Mouse (Mus musculus) T-helper 17 cell (primary cell): ENCODE results near the gene Noa1.

Experiments used
- in situ Hi-C, 2 experiments: fragments of 300-600 bp; cut with MboI, MseI; formaldehyde crosslinking; loops; 1 replicate in 1 of 2; 2 replicates in 1 of 2; pipeline ENCODE4 v1.15.1; 2025; ENCODE audit warnings: high pct_unique_total_duplicates in 2 of 2

Noa1 gene

DNA sequence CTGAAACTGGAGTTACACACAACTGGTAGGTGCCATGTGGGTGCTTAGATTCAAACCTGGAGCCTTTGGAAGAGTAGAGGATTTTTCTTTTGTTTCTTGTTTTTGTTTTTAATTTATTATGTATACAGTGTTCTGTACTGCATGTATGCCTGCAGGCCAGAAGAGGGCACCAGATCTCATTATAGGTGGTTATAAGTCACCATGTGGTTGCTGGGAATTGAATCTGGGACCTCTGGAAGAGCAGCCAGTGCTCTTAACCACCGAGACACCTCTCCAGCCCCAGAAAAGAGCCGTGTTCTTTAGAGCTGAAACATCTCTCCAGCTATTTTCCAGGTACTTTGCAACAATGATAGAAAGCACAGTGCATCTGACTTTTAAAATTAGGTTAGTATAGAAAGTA lies 19.3 kb downstream of the Noa1 start:
- in situ Hi-C loops = no loop called here

DNA sequence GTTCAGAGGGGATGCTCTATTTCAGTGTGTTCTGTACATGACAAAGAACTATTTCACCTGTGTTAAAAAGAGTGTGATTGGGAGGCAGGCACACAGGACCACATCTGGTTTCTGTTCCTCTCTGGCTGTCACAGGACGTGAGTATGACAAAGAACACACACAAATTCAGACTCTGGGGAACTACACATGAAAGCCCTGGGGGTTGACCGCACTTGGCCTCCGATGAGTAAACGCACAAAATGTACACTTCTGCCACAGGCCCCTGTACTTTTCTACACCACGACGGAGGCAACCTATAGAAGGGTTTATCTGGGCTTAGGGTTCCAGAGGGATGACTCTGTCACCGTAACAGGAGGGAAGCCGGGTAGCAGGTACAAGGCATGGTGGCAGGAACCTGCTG lies 20.2 kb downstream of the Noa1 start:
- in situ Hi-C loops = no loop called here

DNA sequence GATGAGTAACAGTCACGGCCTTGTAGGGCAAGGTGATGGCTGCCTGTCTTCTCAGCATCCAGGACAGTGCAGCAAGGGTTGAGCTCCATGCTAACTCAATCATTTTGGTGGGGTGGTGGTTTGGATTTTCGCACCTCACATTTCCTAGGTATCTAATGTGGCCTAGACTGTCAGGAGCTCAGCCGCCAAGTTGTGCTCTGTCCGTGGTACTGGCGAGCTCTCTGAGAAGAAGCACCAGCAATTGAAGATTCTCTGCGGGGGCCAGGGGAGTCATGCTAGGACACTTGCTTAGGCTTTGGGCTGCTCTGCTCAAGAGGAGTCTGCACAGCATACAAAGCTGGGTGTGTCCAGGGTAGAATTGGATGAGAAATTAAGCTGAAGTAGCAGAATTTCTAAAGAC lies 22.0 kb downstream of the Noa1 start:
- in situ Hi-C loops = no loop called here

DNA sequence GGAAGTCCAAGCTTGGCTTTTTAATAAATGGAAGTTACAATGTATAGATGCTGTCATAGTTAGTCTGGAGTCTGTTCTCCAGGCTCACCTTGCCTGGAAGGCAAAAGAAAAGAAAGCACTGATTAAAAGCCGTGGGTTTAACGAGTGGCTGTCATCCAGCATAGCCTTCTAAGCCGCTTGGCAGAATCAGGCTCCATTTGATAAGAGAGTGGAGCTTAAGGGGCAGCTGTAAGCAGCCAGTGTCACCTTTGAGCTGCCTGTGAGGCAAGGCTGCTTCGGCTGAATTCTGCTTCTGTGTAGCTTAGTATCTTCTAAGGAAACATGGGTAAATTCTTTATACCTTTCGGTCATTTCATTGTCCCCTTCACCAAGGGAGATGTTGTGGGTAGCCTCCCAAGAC lies 23.0 kb downstream of the Noa1 start:
- in situ Hi-C loops = no loop called here

DNA sequence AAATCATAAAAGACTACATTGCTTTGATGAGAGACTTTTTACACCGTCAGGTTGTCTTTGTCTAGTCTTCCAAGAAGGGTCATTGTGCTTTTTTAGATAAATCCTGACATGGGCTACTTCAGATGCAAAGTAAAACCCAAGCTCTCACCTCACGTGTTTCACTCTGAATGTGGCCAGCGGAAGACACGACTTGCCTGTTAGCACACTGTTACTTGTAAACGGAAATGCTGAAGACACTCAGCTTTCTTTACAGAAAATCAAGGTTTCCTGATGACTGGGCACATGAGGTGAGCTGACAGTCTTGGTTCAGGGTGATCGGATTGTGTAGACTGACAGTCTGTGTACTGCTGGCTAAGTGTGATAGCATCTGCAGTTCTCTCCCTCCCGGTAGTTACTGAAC lies 24.2 kb downstream of the Noa1 start:
- in situ Hi-C loops = no loop called here

DNA sequence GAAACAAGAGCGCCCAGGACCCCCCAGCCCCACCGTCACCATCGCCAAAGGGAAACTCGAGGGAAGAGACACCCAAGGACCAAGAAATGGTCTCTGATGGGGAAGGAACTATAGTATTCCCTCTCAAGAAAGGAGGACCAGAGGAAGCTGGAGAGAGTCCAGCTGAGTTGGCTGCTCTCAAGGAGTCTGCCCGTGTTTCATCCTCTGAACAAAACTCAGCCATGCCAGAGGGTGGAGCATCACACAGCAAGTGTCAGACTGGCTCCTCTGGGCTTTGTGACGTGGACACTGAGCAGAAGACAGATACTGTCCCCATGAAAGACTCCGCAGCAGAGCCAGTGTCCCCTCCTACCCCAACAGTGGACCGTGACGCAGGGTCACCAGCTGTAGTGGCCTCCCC lies 27.6 kb downstream of the Noa1 start:
- in situ Hi-C loops = no loop called here

DNA sequence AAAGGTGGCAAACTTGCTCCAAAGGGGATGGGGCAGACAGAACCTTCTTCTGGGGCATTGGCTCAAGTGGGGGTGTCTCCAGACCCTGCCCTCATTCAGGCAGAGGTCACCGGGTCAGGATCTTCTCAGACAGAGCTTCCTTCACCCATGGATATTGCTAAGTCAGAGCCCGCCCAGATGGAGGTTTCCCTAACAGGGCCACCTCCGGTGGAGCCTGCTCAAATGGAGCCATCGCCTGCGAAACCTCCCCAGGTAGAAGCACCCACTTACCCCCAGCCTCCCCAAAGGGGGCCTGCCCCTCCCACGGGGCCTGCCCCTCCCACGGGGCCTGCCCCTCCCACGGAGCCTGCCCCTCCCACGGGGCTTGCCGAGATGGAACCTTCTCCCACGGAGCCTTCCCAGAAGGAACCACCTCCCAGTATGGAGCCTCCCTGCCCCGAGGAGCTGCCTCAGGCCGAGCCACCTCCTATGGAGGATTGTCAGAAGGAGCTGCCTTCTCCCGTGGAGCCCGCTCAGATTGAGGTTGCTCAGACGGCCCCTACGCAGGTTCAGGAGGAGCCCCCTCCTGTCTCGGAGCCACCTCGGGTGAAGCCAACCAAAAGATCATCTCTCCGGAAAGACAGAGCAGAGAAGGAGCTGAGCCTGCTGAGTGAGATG lies 28.2 kb downstream of the Noa1 start:
- in situ Hi-C loops = no loop called here

DNA sequence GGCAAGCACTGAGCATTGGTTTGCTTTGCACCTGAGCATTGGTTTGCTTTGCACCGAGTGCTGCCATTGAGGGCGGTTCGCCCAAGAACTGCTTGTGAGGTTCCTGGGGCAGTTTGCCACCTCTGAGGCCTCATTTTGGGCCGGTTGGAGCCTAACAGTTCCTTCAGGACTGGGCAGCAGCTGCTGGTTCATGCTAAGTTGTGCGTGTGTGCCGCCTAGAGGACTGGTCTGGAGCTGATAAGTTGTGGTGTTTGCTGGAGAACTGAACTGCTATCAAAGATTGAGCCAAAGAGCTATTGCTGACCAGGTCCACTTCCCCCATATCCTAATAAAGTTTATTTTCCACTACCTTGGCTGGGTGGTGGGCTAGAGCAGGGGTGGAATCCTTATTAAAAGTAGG lies 32.7 kb downstream of the Noa1 start:
- in situ Hi-C loops = no loop called here

DNA sequence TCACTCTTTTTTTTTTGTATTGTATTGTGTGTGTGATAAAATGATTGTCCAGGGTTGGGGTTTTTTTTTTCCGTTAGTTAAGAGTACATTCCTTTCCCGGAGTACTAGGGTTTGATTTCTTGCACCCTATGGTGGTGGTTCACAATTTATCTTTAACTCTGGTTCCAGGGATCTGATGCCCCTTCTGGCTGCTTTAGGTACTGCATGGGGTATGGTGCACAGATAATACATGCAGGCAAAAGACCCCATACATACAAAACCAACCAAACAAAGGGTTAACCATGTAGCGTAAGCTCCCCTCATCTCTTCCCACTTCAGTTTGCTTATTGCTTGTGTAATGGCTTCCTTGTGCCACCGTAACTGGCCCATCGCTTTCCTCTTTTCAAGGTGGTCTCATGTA lies 33.9 kb downstream of the Noa1 start:
- in situ Hi-C loops = no loop called here

DNA sequence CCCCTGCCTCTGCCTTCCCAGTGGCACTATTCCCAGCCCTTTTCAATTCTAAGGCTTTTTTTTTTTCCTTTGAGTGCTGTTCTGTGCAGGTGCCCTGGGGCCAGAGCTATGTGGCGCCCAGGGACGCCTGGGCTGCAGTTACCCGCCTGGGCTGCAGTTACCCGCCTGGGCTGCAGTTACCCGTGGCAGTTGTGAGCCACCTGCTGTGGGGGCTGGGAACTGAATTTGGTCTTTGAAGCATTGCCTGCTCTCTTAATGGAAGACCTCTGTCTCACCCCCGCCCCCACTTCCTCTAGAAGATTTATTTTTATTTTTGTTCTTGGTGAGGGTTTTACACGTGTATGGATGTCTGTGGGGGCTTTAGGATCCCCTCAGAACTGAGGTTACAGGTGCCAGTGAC lies 36.7 kb downstream of the Noa1 start:
- in situ Hi-C loops = no loop called here

DNA sequence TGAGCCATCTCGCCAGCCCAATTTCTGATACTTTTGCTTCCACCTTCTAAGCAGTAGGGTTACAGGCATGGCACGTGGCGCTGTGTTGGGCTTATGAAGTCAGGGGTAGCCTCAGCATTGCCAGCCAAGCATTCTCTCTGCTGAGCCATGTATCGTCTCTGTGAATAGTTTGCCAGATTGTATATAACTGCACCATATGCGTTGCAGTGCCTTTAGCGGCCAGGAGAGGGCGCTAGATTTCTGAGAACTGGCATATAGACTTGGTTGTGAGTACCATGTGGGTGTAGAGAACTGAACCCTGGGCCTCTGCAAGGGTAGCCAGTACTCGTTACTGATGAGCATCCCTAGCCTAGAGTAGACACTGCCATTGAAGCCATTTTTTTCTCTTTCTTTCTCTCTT lies 40.5 kb downstream of the Noa1 start:
- in situ Hi-C loops = no loop called here

DNA sequence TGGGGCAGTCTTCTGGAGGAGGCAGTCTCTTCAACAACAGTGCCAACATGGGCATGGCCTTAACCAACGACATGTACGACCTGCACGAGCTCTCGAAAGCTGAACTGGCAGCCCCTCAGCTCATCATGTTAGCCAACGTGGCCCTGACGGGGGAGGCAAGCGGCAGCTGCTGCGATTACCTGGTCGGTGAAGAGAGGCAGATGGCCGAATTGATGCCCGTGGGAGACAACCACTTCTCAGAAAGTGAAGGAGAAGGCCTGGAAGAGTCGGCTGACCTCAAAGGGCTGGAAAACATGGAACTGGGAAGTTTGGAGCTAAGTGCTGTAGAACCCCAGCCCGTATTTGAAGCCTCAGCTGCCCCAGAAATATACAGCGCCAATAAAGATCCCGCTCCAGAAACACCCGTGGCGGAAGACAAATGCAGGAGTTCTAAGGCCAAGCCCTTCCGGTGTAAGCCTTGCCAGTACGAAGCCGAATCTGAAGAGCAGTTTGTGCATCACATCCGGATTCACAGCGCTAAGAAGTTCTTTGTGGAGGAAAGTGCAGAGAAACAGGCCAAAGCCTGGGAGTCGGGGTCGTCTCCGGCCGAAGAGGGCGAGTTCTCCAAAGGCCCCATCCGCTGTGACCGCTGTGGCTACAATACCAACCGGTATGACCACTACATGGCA lies 41.8 kb downstream of the Noa1 start:
- in situ Hi-C loops = no loop called here

DNA sequence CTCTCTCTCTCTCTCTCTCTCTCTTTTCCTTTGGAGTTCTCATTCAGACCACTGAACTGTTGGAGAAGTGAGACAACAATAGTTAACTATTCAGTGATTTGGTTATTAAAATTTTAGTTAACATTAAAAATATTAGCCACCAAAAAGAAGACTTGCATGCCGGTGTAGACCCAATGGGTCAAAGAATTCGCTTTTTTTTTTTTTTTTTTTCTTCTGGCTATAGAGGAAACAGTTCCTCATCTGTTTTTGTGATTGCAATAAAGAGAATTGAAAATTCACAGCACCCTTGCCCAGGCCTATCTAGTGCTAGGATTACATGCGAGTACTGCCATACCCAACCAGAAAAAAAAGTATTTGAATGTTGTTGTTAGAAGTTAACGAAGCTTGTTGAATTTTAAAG lies 42.4 kb downstream of the Noa1 start:
- in situ Hi-C loops = no loop called here

DNA sequence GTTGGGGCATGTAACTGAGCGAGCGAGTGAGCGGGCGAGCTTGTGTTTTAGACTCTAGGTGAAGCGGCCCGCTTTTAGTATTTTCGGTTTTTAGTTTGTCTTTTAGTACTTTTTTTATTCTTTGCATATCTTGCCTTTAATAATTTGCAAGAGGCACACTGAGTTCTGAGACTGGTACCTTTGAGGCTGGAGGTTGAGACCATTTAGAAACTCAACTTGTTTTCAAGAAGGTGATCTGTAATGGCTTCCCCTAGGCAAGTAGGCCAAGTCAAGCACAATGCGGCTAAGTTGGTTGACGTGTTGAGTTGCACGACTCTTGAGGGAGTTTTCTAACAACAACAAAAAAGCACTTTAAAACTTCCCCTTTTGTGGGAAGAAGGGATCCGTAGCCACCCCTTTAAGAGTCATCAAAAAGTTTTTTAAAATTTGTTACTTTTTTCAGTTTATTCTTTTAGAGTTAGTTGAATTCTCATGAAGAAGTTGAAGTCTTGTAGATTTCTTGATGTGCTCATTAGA lies 42.9 kb downstream of the Noa1 start:
- in situ Hi-C loops = no loop called here

DNA sequence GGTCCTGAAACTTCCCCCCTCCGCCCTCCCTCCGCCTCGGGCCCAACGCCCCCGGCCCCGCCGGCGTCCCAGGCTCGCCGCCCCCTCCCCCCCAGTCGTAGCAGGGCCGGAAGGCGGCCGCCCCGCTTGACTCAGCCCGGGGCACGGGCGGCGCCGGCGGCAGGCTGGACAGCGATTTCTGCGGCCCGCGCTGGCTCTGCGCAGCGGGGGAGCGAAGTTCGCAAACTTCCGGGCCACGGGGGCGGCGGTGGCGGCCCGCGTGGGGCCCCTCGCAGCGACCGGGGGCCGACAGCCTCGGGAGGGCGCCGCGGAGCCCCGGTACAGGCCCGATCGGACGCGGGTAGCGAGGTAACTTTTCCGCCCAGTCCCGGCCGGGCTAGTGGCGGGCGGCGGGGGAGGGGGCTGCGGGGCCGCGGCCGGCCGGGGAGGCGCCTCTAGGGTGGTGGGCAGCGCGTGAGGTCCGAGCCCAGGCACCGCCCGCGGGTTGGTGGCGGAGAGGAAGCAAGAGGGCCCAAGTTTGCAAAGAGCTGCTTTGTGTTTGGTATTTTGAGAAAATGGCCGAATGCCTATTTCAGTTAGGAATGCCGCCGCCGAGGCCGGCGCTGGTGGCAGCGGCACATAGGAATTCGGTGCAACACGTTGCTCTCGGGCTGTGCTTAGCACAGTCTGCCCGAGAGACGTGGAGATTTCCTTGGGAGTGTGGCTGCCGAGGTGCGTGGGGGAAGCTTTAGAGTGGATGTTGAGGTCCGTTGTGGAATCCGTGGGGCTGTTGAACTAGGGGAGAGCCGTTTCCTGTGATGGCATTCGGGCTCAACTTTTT lies 43.6 kb downstream of the Noa1 start:
- in situ Hi-C loops = no loop called here

DNA sequence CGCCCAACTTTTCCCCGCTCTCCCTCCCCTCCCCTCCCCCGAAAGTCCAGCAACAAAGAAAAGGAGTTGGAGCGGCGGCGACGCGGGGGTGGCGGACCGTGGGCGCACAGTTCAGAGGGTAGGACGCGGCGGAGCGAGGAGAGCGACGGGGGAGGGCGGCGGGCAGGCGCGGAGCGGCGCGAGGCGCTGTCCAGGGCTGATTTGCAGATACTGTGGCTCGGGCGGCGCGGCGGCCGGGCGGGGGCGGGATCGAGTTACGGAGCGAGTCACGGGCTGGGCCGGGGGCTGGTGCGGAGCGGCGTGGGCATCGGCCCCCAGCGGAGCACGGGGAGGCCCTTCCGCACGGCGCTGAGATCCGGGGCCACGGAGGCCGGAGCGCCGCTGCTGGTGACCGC lies 44.2 kb downstream of the Noa1 start:
- in situ Hi-C loops = no loop called here

DNA sequence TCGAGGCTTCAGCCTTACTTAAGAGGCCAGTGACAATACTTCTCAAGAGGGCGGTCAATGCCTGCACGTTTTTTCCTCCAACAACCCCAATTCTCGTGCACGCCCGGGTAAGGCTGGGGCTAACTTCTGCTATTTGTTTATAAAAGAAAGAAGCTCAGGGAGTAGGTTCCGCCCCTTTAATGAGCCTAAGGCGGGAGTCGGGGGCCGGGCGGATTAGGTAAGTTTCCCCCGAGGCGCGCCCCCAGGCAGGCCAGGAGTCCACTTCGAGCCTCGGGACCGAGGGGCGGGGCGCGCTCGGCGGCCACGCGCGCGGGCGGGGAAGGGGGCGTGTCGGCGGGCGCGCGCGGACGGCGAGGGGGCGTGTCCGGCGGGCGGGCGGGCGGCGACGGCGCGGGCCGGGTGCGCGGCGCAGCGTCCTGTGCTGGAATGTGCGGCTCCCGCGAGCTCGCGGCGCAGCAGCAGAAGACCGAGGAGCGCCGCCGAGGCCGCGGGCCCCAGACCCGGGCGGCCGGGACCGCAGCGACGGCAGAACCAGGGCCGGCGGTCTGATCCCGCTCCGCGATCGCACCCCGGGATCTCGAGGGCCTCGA lies 44.7 kb downstream of the Noa1 start, which contains the start of gene Rest:
Rest (plus strand) TSS at position 411 of the 590 bp plus-strand sequence.
- in situ Hi-C loops = no loop called here

DNA sequence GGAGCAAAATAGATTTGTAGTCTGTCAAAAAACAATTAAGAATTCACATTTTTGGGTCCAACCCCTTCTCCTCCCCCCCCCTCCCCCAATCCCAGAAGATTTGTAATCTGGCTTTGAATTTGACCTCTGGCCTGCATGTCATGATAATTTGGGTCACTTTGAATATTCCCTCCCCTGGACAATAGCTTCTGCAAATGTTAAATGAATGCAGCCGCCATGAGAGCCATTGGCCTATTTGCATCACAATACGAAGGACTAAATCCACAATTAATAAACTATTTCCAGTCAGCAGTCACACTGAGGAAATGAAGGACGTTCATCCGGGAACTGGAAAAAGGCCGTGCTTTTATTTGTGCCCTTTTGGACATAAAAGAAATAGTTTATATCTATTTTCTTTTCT lies 47.8 kb downstream of the Noa1 start:
- in situ Hi-C loops = no loop called here

DNA sequence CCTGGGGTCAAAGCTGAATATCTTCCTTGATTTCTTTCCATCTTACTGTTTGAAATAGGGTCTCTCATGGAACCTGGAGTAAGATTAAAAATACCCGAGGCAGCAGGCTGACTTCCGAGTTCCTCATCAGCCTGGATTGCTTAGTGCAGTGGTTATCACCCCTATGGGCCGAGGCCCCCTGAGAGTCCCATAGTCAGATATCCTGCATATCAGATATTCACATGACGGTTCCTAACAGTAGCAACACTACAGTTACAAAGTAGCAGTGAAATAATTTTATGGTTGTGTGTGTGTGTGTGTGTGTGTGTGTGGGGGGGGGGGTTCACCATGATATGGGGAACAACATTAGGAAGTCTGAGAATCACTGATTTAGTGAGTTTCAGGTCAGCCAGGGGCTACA lies 48.7 kb downstream of the Noa1 start:
- in situ Hi-C loops = no loop called here

DNA sequence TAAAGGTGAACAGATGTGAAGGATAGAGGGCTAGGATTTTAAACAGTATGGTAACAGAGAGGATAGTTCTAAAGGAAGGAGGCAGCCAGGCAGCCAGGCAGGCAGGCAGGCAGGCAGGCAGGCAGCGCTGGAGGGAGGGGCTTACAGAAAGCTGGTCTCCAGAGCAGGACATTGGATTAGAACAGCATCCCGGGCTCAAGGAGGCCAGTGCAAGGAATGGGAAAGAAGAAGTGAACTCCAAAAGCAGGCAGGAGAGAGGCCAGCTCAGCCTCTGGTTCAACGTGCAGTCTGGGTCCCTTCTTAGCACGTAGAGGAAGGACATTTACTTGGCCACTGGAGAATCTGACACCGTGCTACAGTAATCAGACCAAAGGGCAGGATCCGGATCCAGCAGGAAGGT lies 49.7 kb downstream of the Noa1 start:
- in situ Hi-C loops = no loop called here

DNA sequence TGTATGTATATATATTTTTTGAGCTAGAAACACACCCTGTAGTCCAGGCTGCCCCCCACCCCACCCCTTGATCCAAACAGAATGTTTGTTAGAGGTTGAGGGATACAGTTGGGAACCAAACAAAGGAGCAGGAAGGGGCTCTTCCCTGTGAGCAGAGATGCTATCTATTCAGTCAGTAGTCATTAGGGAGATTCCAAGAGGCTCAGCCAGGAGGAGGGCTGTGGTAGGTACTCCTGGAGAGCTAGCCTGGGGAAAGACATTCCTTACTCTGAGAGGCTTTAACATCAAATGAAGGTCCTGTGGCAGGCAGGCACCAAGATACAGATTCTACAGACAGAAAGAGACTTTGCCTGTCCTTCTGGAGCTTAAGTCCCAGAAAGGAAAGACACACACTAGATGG lies 50.6 kb downstream of the Noa1 start:
- in situ Hi-C loops = no loop called here

DNA sequence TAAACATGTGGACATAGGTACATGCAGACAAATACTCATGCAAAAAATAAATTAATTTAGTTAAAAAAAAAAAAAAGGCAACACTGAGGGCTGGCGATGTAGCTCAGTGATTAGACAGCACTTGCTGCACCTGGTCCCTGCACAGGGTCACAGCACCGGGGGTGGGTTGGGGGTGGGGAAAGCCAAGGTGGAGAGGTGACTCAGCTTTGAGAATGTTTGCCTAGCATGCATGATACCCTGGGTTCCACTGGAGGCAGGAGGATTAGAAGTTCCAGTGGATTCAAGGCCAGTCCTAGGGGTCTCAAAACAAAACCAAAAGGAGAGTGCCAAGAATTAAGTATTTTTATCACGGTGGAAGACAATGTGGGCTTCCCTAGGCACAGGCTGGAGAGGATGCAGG lies 52.3 kb downstream of the Noa1 start:
- in situ Hi-C loops = no loop called here
